Mouse (Mus musculus) brown adipose tissue, adult 24 weeks (tissue): ENCODE measurements around the gene Ppp1r16b. TPM values are rescaled to one million over a fixed set of nuclear protein-coding genes. Genes with fewer than 3 reads are reported as not detected.

Source experiments
- H3K27ac ChIP-seq: fragments of 200-500 bp; replicated peaks from 2 replicates; pipeline ENCODE4 v1.5.1; 2012; ENCODE audit warnings: low read depth, mild to moderate bottlenecking, low read length
- H3K4me1 ChIP-seq: fragments of 200-500 bp; 2 replicates; pipeline ENCODE4 v1.6.1; 2012; ENCODE audit warnings: low read length, mixed read lengths; ENCODE audit not compliant: control insufficient read depth, insufficient read depth, insufficient read length
- H3K4me3 ChIP-seq: fragments of 200-500 bp; 2 replicates; pipeline ENCODE4 v1.5.1; 2012; ENCODE audit warnings: low read depth, mild to moderate bottlenecking, low read length, moderate library complexity; ENCODE audit not compliant: insufficient read depth
- polyA plus RNA-seq: library from polyadenylated mRNA; stranded (reverse); fragments of >200 nt; gene quantifications from 2 replicates; pipeline ENCODE4 v1.2.4, GENCODE M21; 2012; ENCODE audit not compliant: missing spikeins, insufficient read depth, insufficient read length

Gene Ppp1r16b
- polyA plus RNA-seq, 1 experiment, result 1.1 TPM

DNA sequence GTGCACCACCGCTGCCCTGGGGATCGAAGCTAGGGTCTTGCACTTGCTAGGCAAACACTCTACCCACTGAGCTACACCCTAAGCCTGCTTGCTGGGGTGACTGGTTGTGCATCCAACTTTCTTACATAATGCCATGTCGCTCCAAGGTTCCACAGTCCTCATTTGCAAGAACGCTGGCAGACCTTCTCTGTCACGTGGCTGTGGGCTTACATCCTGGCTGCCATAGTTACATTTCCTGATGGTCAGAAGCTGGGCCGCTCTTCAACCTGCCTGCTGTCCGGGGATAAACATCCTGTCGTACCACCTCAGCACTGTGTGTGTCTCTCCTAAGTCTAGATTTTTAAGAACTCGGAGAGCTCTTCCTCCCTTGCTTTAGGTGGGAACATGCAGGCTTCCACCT is 10.5 kb upstream of the Ppp1r16b start:
- H3K4me1 ChIP-seq, result peaks cover 15% of the 10 kb centered on the region; the same call in 1 of the 2 replicates
- H3K27ac ChIP-seq, result peak overlapping the region; percentile 73; the same call in 1 of the 2 replicates
- no peak overlapping the region for H3K4me3 ChIP-seq

DNA sequence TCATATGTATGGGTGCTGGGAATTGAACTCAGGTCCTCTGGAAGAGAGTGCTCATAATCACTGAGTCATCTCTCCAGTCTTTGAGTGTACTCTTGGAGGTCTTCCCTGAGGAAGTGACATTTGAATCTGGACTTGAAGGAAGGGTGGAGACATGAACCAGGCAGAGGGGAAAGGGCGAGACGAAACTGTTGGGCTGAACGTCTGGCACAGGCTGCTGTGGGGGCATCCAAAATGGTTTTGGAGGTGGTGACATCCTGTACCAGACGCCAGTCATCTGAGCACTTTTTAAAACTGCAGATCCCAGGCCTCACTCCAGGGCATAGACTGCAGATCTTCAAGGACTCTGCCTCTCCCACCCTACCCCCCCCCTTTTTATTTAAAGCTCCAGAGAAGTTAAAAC is 9.4 kb upstream of the Ppp1r16b start:
- Histone ChIP-seq H3K4me3 (no peak overlapping the region), H3K4me1 (peaks cover 15% of the 10 kb centered on the region; the same call in 1 of the 2 replicates), H3K27ac (no peak overlapping the region)

GRCm38 (mm10) chr2:158658822-158659221 is 6.4 kb upstream of the Ppp1r16b start:
- peak overlapping the region; percentile 33 for H3K27ac ChIP-seq
- no peak overlapping the region for H3K4me3 ChIP-seq
- peaks cover 15% of the 10 kb centered on the region; the same call in 1 of the 2 replicates for H3K4me1 ChIP-seq

DNA sequence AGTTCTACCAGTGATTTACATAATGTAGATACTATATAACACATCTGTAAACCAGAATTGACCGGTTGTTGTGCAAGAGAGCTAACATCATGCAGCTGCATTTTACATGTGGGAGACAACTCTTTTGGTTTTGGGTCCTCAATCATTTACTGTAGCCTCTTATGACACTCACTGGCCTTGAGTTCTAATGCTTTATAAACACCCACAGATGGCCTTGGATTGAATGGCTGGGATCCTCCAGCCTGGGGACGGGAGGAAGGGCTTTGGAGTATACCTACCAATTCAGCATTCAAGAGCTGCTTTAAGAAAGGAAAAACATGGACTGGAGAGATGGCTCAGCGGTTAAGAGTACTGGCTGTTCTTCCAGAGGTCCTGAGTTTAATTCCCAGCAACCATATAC is 5.9 kb upstream of the Ppp1r16b start:
- peaks cover 13% of the 10 kb centered on the region; the same call in 1 of the 2 replicates for H3K4me1 ChIP-seq
- peak overlapping the region; percentile 30 for H3K27ac ChIP-seq
- H3K4me3 ChIP-seq, result no peak overlapping the region

- Histone ChIP-seq H3K4me3 (peak overlapping the region; percentile 83), H3K4me1 (peaks cover 5% of the 10 kb centered on the region), H3K27ac (peak overlapping the region; percentile 49)
These were observed 1.0 kb downstream of the Ppp1r16b start for GRCm38 (mm10) chr2:158666071-158666800.

DNA sequence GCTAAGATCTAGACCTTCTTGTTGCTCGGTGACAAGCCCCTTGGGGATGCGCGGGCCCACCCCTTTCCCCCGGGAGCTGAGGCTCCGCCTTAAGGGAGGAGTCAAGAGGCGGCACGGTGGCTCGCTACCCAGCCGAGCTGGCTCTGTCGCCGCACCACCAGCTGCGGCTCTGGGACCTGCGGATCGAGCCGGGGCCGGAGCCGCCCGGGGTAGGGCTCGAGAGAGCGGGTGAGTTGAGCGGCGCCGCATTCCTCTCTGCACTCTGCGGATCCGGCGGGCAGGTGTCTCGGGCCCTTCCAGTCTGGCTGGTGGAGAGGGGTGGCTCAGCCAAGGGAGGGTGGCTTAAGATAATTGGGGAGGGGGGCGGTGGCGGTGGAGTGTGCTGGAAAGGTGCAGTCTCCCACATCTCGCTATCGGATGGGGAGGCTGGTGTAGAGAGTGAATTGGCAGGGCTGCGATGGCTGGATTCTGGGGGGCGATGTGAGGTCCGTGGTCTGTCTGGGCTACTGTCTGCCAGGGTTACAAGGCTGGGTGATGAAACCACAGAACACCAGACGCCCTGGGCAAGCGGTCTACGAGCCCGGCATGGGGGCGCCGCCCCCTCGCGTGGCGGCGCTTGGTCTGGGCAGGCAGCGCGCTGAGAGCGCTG is 1.9 kb downstream of the Ppp1r16b start:
- Histone ChIP-seq H3K27ac (peak overlapping the region; percentile 59), H3K4me1 (peaks cover 5% of the 10 kb centered on the region), H3K4me3 (peak overlapping the region; percentile 83)

DNA sequence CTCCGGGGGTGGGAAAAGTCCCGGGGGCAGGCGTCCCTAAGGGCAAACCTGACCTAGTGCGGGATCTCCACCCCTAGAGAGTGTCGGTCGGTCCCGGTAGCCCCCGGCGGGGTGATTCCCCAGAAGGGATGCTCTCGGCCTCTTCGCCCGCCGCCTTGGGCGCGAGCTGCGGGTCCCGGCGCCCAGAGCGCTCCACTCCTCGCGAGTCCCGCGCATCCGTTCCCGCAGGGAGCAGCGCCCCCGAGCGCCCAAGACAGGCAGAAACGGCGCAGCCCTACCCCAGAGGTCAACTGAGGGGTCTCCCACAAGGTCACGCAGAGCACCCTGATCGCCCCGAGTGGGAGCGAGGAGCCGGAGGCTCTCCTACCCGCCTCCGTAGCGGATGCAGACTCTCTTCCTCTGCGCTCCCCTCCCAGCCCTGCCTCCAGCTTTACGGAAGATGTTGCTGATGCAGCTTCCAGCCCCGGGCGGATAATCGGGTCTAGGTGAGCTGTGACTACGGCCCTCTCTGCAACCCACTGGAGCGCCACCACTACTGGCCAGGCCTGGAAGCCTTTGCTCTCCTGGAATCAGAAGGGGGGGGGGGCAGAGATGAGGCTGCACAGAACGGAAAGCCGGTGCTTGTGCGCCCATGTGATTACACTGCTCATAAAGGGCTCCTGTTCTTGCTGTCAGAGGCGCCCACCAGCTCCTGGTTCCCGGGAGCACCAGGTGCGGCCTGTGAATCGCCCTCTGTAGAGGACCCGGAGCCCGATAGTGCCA is 2.7 kb downstream of the Ppp1r16b start:
- H3K27ac ChIP-seq, result peak overlapping the region; percentile 59
- peak overlapping the region; percentile 83 for H3K4me3 ChIP-seq
- peaks cover 5% of the 10 kb centered on the region for H3K4me1 ChIP-seq

DNA sequence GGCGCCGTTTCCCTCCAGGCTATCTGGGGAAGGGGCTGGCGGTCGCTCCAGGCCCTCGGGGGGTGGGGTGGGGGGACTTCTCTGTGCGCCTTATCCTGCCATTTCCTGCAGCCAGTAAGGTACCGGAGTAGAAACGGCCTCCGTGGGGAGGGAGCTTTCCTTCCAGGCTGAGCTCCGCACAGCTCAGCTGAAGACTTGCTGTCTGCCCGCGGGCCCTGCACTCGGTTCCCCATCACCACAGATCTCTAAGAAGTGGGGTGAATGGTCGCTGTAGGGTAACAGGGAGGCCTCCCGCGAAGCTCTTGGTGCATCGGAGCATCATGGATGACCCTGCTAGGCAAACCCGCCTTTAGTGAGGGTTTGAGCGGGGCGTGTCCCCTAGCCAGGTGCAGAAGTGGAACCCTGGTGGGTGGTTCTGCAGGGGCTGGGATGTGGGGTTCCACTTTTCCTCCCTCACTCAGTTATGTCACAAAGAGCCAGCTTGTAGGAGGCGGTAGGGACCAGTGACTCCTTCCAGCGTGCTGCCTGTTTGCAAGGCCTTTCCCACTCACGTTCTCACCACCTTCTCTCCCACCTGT is 3.3 kb downstream of the Ppp1r16b start:
- H3K4me3 ChIP-seq, result peak overlapping the region; percentile 83
- H3K4me1 ChIP-seq, result peaks cover 5% of the 10 kb centered on the region
- peak overlapping the region; percentile 59 for H3K27ac ChIP-seq

DNA sequence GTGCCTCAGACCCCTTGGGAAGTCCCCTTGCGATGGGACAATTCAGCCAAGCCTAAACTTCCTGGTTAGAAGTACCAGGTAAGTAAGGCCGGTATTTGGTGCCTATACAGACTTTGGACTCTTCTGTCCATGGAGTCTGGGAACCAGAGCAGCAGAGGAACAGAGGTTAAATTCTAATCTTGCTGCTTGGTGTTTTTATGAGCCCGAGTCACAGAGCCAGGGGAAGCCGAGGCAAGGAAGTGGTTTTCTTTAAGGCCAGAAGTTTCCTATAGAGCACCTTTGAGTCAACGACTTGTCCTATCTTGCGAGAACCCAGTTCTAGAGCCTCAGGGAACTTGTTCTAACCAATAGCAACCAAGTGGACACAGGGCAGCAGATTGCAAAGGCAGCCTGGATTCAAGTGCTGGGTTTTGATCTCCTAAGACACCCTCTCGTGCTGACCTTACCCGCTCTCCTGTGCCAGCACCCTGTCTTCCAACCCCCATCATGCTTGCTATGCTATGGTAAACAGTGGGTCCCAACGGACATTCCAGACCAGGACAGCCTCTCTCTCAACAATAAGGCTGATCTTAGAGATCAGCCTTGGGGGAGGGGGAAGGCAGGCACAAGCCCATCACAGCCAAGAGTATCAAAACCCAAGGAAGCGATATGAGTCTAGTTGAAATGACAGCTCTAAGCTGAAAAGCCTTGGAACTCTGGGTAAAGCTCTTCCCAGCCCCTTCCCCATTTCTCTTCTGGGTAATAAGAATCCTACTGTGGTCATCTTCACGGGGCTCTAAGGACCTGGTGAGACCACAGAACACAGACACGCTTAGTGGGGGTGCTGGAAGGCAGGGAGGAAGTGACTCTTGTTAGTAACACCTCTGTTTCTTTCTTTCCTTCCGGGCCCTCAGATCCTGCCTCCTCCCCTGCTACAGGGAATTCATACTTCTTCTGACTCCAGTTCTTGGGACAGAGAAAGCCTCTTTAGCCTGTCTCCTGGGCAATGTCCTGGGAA is 4.3 kb downstream of the Ppp1r16b start:
- Histone ChIP-seq H3K4me3 (peak overlapping the region; percentile 83), H3K27ac (peak overlapping the region; percentile 59), H3K4me1 (peaks cover 8% of the 10 kb centered on the region)

DNA sequence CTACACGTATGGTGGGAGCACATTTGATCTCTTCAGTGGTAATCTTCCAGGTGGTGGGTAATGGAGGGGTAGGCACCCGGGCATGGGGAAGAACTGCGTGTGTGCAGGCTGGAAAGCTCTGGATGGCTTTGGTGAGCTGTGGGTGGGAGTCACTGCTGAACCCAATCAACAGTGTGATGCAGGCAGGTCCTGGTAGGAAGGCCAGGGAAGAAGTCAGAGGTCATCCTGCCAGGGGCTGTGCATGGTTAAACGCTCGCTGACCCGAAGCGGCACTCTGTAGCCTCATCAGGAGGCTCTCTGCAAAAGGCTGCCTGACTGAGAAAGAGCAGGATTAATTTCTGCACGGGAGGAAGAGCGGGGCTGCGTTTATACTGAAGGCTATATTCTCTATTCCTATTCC is 5.4 kb downstream of the Ppp1r16b start:
- Histone ChIP-seq H3K4me3 (no peak overlapping the region), H3K27ac (0 out of 2 replicates have a peak overlapping the region, but pooled peaks have one; percentile 59)

DNA sequence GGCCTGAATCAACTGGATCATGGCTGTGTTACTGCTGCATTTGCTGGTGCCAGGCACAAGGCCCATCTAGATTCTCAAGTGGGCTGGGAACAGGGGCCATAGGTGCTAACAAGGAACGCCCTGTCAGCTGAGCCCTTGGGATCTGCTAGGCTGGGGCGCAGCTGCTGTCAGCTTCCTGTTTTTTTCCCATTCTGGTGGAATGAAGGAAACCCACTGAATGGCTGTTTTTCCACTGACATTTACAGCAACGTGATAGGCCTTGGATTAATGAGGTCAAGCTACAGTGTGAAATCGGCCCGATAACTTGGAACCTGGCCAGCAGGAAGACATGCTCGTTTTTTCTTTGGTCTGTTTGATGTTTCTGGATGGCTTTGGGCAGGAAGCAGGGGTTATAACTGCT is 7.6 kb downstream of the Ppp1r16b start:
- no peak overlapping the region for H3K4me3 ChIP-seq
- peaks cover 8% of the 10 kb centered on the region for H3K4me1 ChIP-seq
- H3K27ac ChIP-seq, result peak overlapping the region; percentile 62

More for the DNA sequence above, 5.4 kb downstream of the Ppp1r16b start:
- peaks cover 8% of the 10 kb centered on the region for H3K4me1 ChIP-seq

GRCm38 (mm10) chr2:158673493-158673892 is 8.3 kb downstream of the Ppp1r16b start:
- Histone ChIP-seq H3K4me1 (peaks cover 8% of the 10 kb centered on the region; the same call in 1 of the 2 replicates), H3K4me3 (no peak overlapping the region), H3K27ac (peak overlapping the region; percentile 46; the same call in 1 of the 2 replicates)

DNA sequence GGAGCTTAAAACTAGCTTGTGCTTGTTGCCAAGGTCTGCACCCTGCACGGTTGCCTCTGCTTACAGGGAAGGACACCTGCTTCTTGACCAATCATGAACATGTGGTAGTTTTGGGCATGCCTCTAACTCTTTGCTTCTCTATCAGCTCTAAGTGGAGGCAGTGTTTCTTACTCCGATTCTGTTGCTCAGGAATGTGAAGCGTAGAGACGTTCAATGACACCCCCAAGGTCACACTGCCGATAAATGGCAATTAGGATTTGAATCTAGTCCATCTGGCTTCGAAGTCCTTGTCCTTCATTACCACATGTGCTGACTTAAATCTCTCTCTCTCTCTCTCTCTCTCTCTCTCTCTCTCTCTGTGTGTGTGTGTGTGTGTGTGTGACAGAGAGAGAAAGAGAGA is 8.9 kb downstream of the Ppp1r16b start:
- Histone ChIP-seq H3K4me3 (no peak overlapping the region), H3K4me1 (peaks cover 8% of the 10 kb centered on the region; the same call in 1 of the 2 replicates), H3K27ac (peak overlapping the region; percentile 38; the same call in 1 of the 2 replicates)

GRCm38 (mm10) chr2:158674759-158675158 is 9.6 kb downstream of the Ppp1r16b start:
- no peak overlapping the region for H3K27ac ChIP-seq

More at GRCm38 (mm10) chr2:158674759-158675158, 9.6 kb downstream of the Ppp1r16b start:
- Histone ChIP-seq H3K4me1 (peaks cover 4% of the 10 kb centered on the region; the same call in 1 of the 2 replicates), H3K4me3 (no peak overlapping the region)
